Comparison of ENCODE assay signal across 30 mouse cellular contexts in genomic region chr9:53258199-53258598, GRCm38 (mm10). TPM values are rescaled to one million over a fixed set of nuclear protein-coding genes. Genes with fewer than 3 reads are reported as not detected.
A peak's percentile ranks its signal among the peaks of the same experiment; 100 is the strongest.
DNase-seq lines count a peak whose midpoint lies in the region; ATAC-seq and TF ChIP-seq lines count a peak whose summit lies in the region.
"Had no signal": no experiment of that assay in that cellular context is flagged by ENCODE, and none has a peak within 500 bp of the region (broad histone marks: within the 10 kb centered on the region; RNA-seq: fewer than 3 reads in every experiment).

No protein-coding gene starts in this region.

- H3K4me2 ChIP-seq in embryonic facial prominence, embryonic 12.5 days (replicated peaks) = no peak overlapping the region
- no peak overlapping the region for H3K4me2 ChIP-seq in limb, embryonic 14.5 days (replicated peaks; ENCODE audit: low read depth, low read length, severe bottlenecking)
- H3K4me2 ChIP-seq: forebrain, embryonic 13.5 days; heart, embryonic 15.5 days; liver, embryonic 15.5 days had no signal

- H3K4me1 ChIP-seq in heart, embryonic 10.5 days = peaks cover 6% of the 10 kb centered on the region; the same call in 1 of the 2 replicates
- peaks cover 51% of the 10 kb centered on the region for H3K4me1 ChIP-seq in megakaryocyte, embryonic 14.5 days
- H3K4me1 ChIP-seq in embryonic facial prominence, embryonic 12.5 days = no peaks in the 10 kb centered on the region; the same call in 1 of the 2 replicates
- H3K4me1 ChIP-seq in limb, embryonic 14.5 days (ENCODE audit: control insufficient read depth, insufficient read depth, low read length) = no peaks in the 10 kb centered on the region
- H3K4me1 ChIP-seq: forebrain, embryonic 13.5 days; heart, embryonic 15.5 days; liver, embryonic 15.5 days had no signal

- H3K9ac ChIP-seq in embryonic facial prominence, embryonic 12.5 days = no peak overlapping the region
- no peak overlapping the region for H3K9ac ChIP-seq in limb, embryonic 14.5 days (ENCODE audit: low read depth, low read length, severe bottlenecking)
- H3K9ac ChIP-seq: forebrain, embryonic 13.5 days; heart, embryonic 15.5 days; liver, embryonic 15.5 days had no signal

- no peaks in the 10 kb centered on the region for H3K27me3 ChIP-seq in heart, embryonic 10.5 days (ENCODE audit: insufficient read depth, poor library complexity, severe bottlenecking)
- H3K27me3 ChIP-seq in megakaryocyte, embryonic 14.5 days (replicated peaks) = no peaks in the 10 kb centered on the region
- no peaks in the 10 kb centered on the region for H3K27me3 ChIP-seq in embryonic facial prominence, embryonic 12.5 days
- H3K27me3 ChIP-seq in limb, embryonic 14.5 days (ENCODE audit: control insufficient read depth, insufficient read depth, low read length) = no peaks in the 10 kb centered on the region
- H3K27me3 ChIP-seq: forebrain, embryonic 13.5 days; heart, embryonic 15.5 days; liver, embryonic 15.5 days had no signal

- no peaks in the 10 kb centered on the region for H3K36me3 ChIP-seq in heart, embryonic 10.5 days
- no peaks in the 10 kb centered on the region for H3K36me3 ChIP-seq in megakaryocyte, embryonic 14.5 days (replicated peaks; ENCODE audit: low read length)
- no peaks in the 10 kb centered on the region for H3K36me3 ChIP-seq in embryonic facial prominence, embryonic 12.5 days
- no peaks in the 10 kb centered on the region for H3K36me3 ChIP-seq in limb, embryonic 14.5 days (ENCODE audit: control insufficient read depth, insufficient read depth, low read length)
- H3K36me3 ChIP-seq: G1E; heart, embryonic 15.5 days; liver, embryonic 15.5 days had no signal

- peak; percentile 41 for DNase-seq in heart, adult 11 months
- no peak for DNase-seq in heart, embryonic 10.5 days (ENCODE audit: low spot score)
- DNase-seq in limb, embryonic 14.5 days (ENCODE audit: low spot score) = no peak
- DNase-seq in gastrocnemius, postnatal 36 days = no peak
- no peak for DNase-seq in c-Kit-positive CD71-positive TER-119-positive erythroid progenitor cells, embryonic 14.5 days (ENCODE audit: low spot score)
- DNase-seq: adrenal gland, postnatal 10 days; cerebellum, adult 2 months; cerebellum, postnatal 36 days; embryo, embryonic 11 days; gastrocnemius, postnatal 14 days; heart, adult 2 months; heart, postnatal 36 days; kidney, adult 9 months; kidney, postnatal 14 days; liver; lung, postnatal 14 days; thymus, adult 2 months; thymus, postnatal 4 days had no signal

- intact Hi-C loops in gastrocnemius, postnatal 36 days (cut with DNase I) = no loop called here

- H3K27ac ChIP-seq in heart, embryonic 10.5 days = no peak overlapping the region
- H3K27ac ChIP-seq in embryonic facial prominence, embryonic 12.5 days = peak overlapping the region; percentile 47; the same call in 1 of the 2 replicates
- no peak overlapping the region for H3K27ac ChIP-seq in limb, embryonic 14.5 days (replicated peaks; ENCODE audit: low read depth, low read length)
- H3K27ac ChIP-seq: forebrain, embryonic 13.5 days; heart, adult 2 months; heart, embryonic 15.5 days; liver, embryonic 15.5 days had no signal

- 43% methylated on average over 6 of the region's 6 CpGs for WGBS in heart, embryonic 10.5 days
- WGBS in embryonic facial prominence, embryonic 12.5 days = 19% methylated on average over 6 of the region's 6 CpGs
- 19% methylated on average over 6 of the region's 6 CpGs for WGBS in limb, embryonic 14.5 days

- no peak overlapping the region for H3K4me3 ChIP-seq in heart, embryonic 10.5 days
- H3K4me3 ChIP-seq in megakaryocyte, embryonic 14.5 days (replicated peaks) = peak overlapping the region; percentile 67
- H3K4me3 ChIP-seq in embryonic facial prominence, embryonic 12.5 days = no peak overlapping the region
- H3K4me3 ChIP-seq in limb, embryonic 14.5 days (replicated peaks; ENCODE audit: low read length) = no peak overlapping the region
- H3K4me3 ChIP-seq: erythroblast, embryonic 14.5 days; forebrain, embryonic 13.5 days; heart, adult 2 months; heart, embryonic 15.5 days; layer of hippocampus, adult 2 months; liver, embryonic 15.5 days had no signal

- ATAC-seq in megakaryocyte, adult 5-6 weeks (ENCODE audit: poor library complexity, severe bottlenecking) = no peak
- ATAC-seq in embryonic facial prominence, embryonic 12.5 days (ENCODE audit: insufficient number of reproducible peaks, insufficient read depth, low FRiP score, low TSS enrichment) = 0 out of 2 replicates have a peak, but pooled peaks have one; percentile 47
- peak; percentile 26; the same call in 1 of the 2 replicates for ATAC-seq in limb, embryonic 14.5 days (ENCODE audit: low FRiP score, low read depth)
- ATAC-seq: forebrain, embryonic 13.5 days; hindbrain, embryonic 16.5 days; intestine, embryonic 16.5 days had no signal

- TF ChIP-seq POLR2A in limb, embryonic 14.5 days (IDR thresholded peaks at IDR 0.05; ENCODE audit: borderline replicate concordance, extremely low read depth, insufficient read depth, insufficient read length) = no peak

- no peaks in the 10 kb centered on the region for H3K9me3 ChIP-seq in heart, embryonic 10.5 days
- H3K9me3 ChIP-seq in megakaryocyte, embryonic 14.5 days = no peaks in the 10 kb centered on the region
- H3K9me3 ChIP-seq in embryonic facial prominence, embryonic 12.5 days = no peaks in the 10 kb centered on the region
- no peaks in the 10 kb centered on the region for H3K9me3 ChIP-seq in limb, embryonic 14.5 days (ENCODE audit: control insufficient read depth, low read length)
- H3K9me3 ChIP-seq: forebrain, embryonic 13.5 days; G1E; heart, embryonic 15.5 days; liver, embryonic 15.5 days had no signal

RNA-seq across cellular contexts. Expression of gene Ddx10, which starts 10.3 kb away (rescaled TPM):
- polyA plus RNA-seq in heart, embryonic 10.5 days (2016; fragmentation: Nextera tagmentation; extraction: Ambion mirVana) = 23.2 and 25.5 TPM in 2 replicates
- polyA plus RNA-seq in megakaryocyte, embryonic 14.5 days (2012; ENCODE audit: insufficient read depth, low replicate concordance) = 3.9 and 4.8 TPM in 2 replicates
- 24.0 and 24.7 TPM in 2 replicates for total RNA-seq in megakaryocyte, adult 5-6 weeks (2015)
- total RNA-seq in megakaryocyte, adult 5-6 weeks (2017) = 28.8 and 33.9 TPM in 2 replicates
- 28.7 and 31.0 TPM in 2 replicates for polyA plus RNA-seq in embryonic facial prominence, embryonic 12.5 days (2016; fragmentation: Nextera tagmentation; extraction: Ambion mirVana)
- polyA plus RNA-seq in limb, embryonic 14.5 days (2012; rRNA removed) = 8.5 and 14.3 TPM in 2 replicates
- 26.9 and 27.4 TPM in 2 replicates for polyA plus RNA-seq in limb, embryonic 14.5 days (2014; fragmentation: Nextera tagmentation; extraction: Ambion mirVana)
- 10 to 100 TPM in 1 of 2 experiments, 1 to 10 TPM in 1; 7.7 to 10.6 TPM for total RNA-seq in gastrocnemius, postnatal 36 days (2021)

RNA-seq across cellular contexts. Expression of gene Exph5, which starts 43.3 kb away (rescaled TPM):
- polyA plus RNA-seq in heart, embryonic 10.5 days (2016; fragmentation: Nextera tagmentation; extraction: Ambion mirVana) = 0.31 and 0.65 TPM in 2 replicates
- 0.36 TPM in 1 of 2 replicates, not detected in the other for polyA plus RNA-seq in megakaryocyte, embryonic 14.5 days (2012; ENCODE audit: insufficient read depth, low replicate concordance)
- total RNA-seq in megakaryocyte, adult 5-6 weeks (2015) = not detected in 2 replicates
- total RNA-seq in megakaryocyte, adult 5-6 weeks (2017) = 0.11 TPM in 1 of 2 replicates, not detected in the other
- polyA plus RNA-seq in embryonic facial prominence, embryonic 12.5 days (2016; fragmentation: Nextera tagmentation; extraction: Ambion mirVana) = 0.84 and 1.1 TPM in 2 replicates
- 0.29 and 0.47 TPM in 2 replicates for polyA plus RNA-seq in limb, embryonic 14.5 days (2012; rRNA removed)
- 1.9 and 2.3 TPM in 2 replicates for polyA plus RNA-seq in limb, embryonic 14.5 days (2014; fragmentation: Nextera tagmentation; extraction: Ambion mirVana)
- 1 to 10 TPM in 1 of 2 experiments, under 1 TPM in 1; 0.42 to 1.6 TPM for total RNA-seq in gastrocnemius, postnatal 36 days (2021)
- total RNA-seq: monocyte, adult 5-6 weeks had no signal
- polyA plus RNA-seq: erythroblast, embryonic 14.5 days; forebrain, embryonic 13.5 days; G1E had no signal
